Mouse (Mus musculus): ENCODE data around the gene Chid1. TPM values are rescaled to one million over a fixed set of nuclear protein-coding genes. Genes with fewer than 3 reads are reported as not detected.

The Chid1 gene
- polyA plus RNA-seq, 1 experiment from 2014 or later = 32.9 TPM

- no peak overlapping the region for H3K9ac ChIP-seq (ENCODE audit: low read length)
- 89% methylated on average over 4 of the region's 4 CpGs for WGBS
These were observed 15.4 kb downstream of the Chid1 start for GRCm38 (mm10) chr7:141524271-141524670.

GRCm38 (mm10) chr7:141523007-141523406, 16.6 kb downstream of the Chid1 start:
- DNase-seq (ENCODE audit: low spot score) = no peak
- 44% methylated on average over 4 of the region's 4 CpGs for WGBS
- no peak overlapping the region for H3K27ac ChIP-seq (ENCODE audit: low read depth, low read length)
- no peaks in the 10 kb centered on the region for H3K27me3 ChIP-seq (ENCODE audit: control insufficient read depth, insufficient read depth, low read length)
- no peak overlapping the region for H3K4me2 ChIP-seq (ENCODE audit: low read depth)
- no peaks in the 10 kb centered on the region for H3K36me3 ChIP-seq (ENCODE audit: control insufficient read depth, insufficient read depth, low read length)
- H3K4me3 ChIP-seq (ENCODE audit: low read depth, low read length) = no peak overlapping the region
- no peaks in the 10 kb centered on the region for H3K4me1 ChIP-seq (ENCODE audit: control insufficient read depth, insufficient read depth, low read length)
- no peak for ATAC-seq (ENCODE audit: insufficient read depth, low FRiP score, low TSS enrichment)
- no peaks in the 10 kb centered on the region for H3K9me3 ChIP-seq (ENCODE audit: control insufficient read depth, low read length)
- no peak overlapping the region for H3K9ac ChIP-seq (ENCODE audit: low read length)

More at GRCm38 (mm10) chr7:141524271-141524670, 15.4 kb downstream of the Chid1 start:
- H3K9me3 ChIP-seq (ENCODE audit: control insufficient read depth, low read length) = no peaks in the 10 kb centered on the region
- no peaks in the 10 kb centered on the region for H3K4me1 ChIP-seq (ENCODE audit: control insufficient read depth, insufficient read depth, low read length)
- DNase-seq (ENCODE audit: low spot score) (no peak), ATAC-seq (ENCODE audit: insufficient read depth, low FRiP score, low TSS enrichment) (no peak)
- H3K36me3 ChIP-seq (ENCODE audit: control insufficient read depth, insufficient read depth, low read length) = no peaks in the 10 kb centered on the region
- no peak overlapping the region for H3K27ac ChIP-seq (ENCODE audit: low read depth, low read length)
- no peak overlapping the region for H3K4me3 ChIP-seq (ENCODE audit: low read depth, low read length)
- H3K27me3 ChIP-seq (ENCODE audit: control insufficient read depth, insufficient read depth, low read length) = no peaks in the 10 kb centered on the region
- H3K4me2 ChIP-seq (ENCODE audit: low read depth) = no peak overlapping the region

GRCm38 (mm10) chr7:141519795-141520194, 19.9 kb downstream of the Chid1 start:
- Histone ChIP-seq H3K4me2 (ENCODE audit: low read depth) (no peak overlapping the region), H3K9me3 (ENCODE audit: control insufficient read depth, low read length) (no peaks in the 10 kb centered on the region), H3K4me3 (ENCODE audit: low read depth, low read length) (no peak overlapping the region), H3K27me3 (ENCODE audit: control insufficient read depth, insufficient read depth, low read length) (no peaks in the 10 kb centered on the region), H3K4me1 (ENCODE audit: control insufficient read depth, insufficient read depth, low read length) (no peaks in the 10 kb centered on the region), H3K36me3 (ENCODE audit: control insufficient read depth, insufficient read depth, low read length) (no peaks in the 10 kb centered on the region; the same call in 1 of the 2 replicates), H3K9ac (ENCODE audit: low read length) (no peak overlapping the region), H3K27ac (ENCODE audit: low read depth, low read length) (no peak overlapping the region)
- ATAC-seq (ENCODE audit: insufficient read depth, low FRiP score, low TSS enrichment) = no peak
- 73% methylated on average over 1 of the region's 1 CpGs for WGBS
- DNase-seq (ENCODE audit: low spot score) = no peak

- no peak overlapping the region for H3K27ac ChIP-seq (ENCODE audit: low read depth, low read length)
- no peak overlapping the region for H3K4me2 ChIP-seq (ENCODE audit: low read depth)
- no peak overlapping the region for H3K4me3 ChIP-seq (ENCODE audit: low read depth, low read length)
- WGBS = 84% methylated on average over 3 of the region's 3 CpGs
- H3K4me1 ChIP-seq (ENCODE audit: control insufficient read depth, insufficient read depth, low read length) = no peaks in the 10 kb centered on the region
- ATAC-seq (ENCODE audit: insufficient read depth, low FRiP score, low TSS enrichment) (no peak), DNase-seq (ENCODE audit: low spot score) (no peak)
- H3K36me3 ChIP-seq (ENCODE audit: control insufficient read depth, insufficient read depth, low read length) = no peaks in the 10 kb centered on the region; the same call in 1 of the 2 replicates
- no peaks in the 10 kb centered on the region for H3K9me3 ChIP-seq (ENCODE audit: control insufficient read depth, low read length)
- no peak overlapping the region for H3K9ac ChIP-seq (ENCODE audit: low read length)
- H3K27me3 ChIP-seq (ENCODE audit: control insufficient read depth, insufficient read depth, low read length) = no peaks in the 10 kb centered on the region
These were observed 20.7 kb downstream of the Chid1 start for GRCm38 (mm10) chr7:141518926-141519325.

- no peak overlapping the region for H3K4me3 ChIP-seq (ENCODE audit: low read depth, low read length)
- H3K4me2 ChIP-seq (ENCODE audit: low read depth) = no peak overlapping the region
- no peak overlapping the region for H3K27ac ChIP-seq (ENCODE audit: low read depth, low read length)
- no peaks in the 10 kb centered on the region; the same call in 1 of the 2 replicates for H3K36me3 ChIP-seq (ENCODE audit: control insufficient read depth, insufficient read depth, low read length)
- H3K27me3 ChIP-seq (ENCODE audit: control insufficient read depth, insufficient read depth, low read length) = no peaks in the 10 kb centered on the region
- H3K9me3 ChIP-seq (ENCODE audit: control insufficient read depth, low read length) = no peaks in the 10 kb centered on the region
- H3K4me1 ChIP-seq (ENCODE audit: control insufficient read depth, insufficient read depth, low read length) = no peaks in the 10 kb centered on the region
- DNase-seq (ENCODE audit: low spot score) (no peak), ATAC-seq (ENCODE audit: insufficient read depth, low FRiP score, low TSS enrichment) (no peak)
- 87% methylated on average over 5 of the region's 5 CpGs for WGBS
- H3K9ac ChIP-seq (ENCODE audit: low read length) = no peak overlapping the region
These were observed 21.4 kb downstream of the Chid1 start for GRCm38 (mm10) chr7:141518296-141518695.

- Histone ChIP-seq H3K9ac (ENCODE audit: low read length) (no peak overlapping the region), H3K4me1 (ENCODE audit: control insufficient read depth, insufficient read depth, low read length) (no peaks in the 10 kb centered on the region), H3K4me2 (ENCODE audit: low read depth) (no peak overlapping the region), H3K4me3 (ENCODE audit: low read depth, low read length) (no peak overlapping the region), H3K27ac (ENCODE audit: low read depth, low read length) (no peak overlapping the region), H3K9me3 (ENCODE audit: control insufficient read depth, low read length) (no peaks in the 10 kb centered on the region), H3K27me3 (ENCODE audit: control insufficient read depth, insufficient read depth, low read length) (no peaks in the 10 kb centered on the region), H3K36me3 (ENCODE audit: control insufficient read depth, insufficient read depth, low read length) (no peaks in the 10 kb centered on the region; the same call in 1 of the 2 replicates)
- 89% methylated on average over 4 of the region's 4 CpGs for WGBS
- no peak for DNase-seq (ENCODE audit: low spot score)
- no peak for ATAC-seq (ENCODE audit: insufficient read depth, low FRiP score, low TSS enrichment)
These were observed 22.0 kb downstream of the Chid1 start for GRCm38 (mm10) chr7:141517638-141518037.

- 72% methylated on average over 8 of the region's 8 CpGs for WGBS
- H3K9ac ChIP-seq (ENCODE audit: low read length) = no peak overlapping the region
- H3K4me3 ChIP-seq (ENCODE audit: low read depth, low read length) = no peak overlapping the region
- H3K27ac ChIP-seq (ENCODE audit: low read depth, low read length) = no peak overlapping the region
- DNase-seq (ENCODE audit: low spot score) (no peak), ATAC-seq (ENCODE audit: insufficient read depth, low FRiP score, low TSS enrichment) (no peak)
- H3K4me1 ChIP-seq (ENCODE audit: control insufficient read depth, insufficient read depth, low read length) = no peaks in the 10 kb centered on the region
- H3K9me3 ChIP-seq (ENCODE audit: control insufficient read depth, low read length) = no peaks in the 10 kb centered on the region
- no peaks in the 10 kb centered on the region for H3K27me3 ChIP-seq (ENCODE audit: control insufficient read depth, insufficient read depth, low read length)
- no peak overlapping the region for H3K4me2 ChIP-seq (ENCODE audit: low read depth)
- H3K36me3 ChIP-seq (ENCODE audit: control insufficient read depth, insufficient read depth, low read length) = no peaks in the 10 kb centered on the region
These were observed 28.9 kb downstream of the Chid1 start for GRCm38 (mm10) chr7:141510681-141511191.

- 85% methylated on average over 5 of the region's 5 CpGs for WGBS
- Histone ChIP-seq H3K9ac (ENCODE audit: low read length) (no peak overlapping the region), H3K4me2 (ENCODE audit: low read depth) (no peak overlapping the region), H3K36me3 (ENCODE audit: control insufficient read depth, insufficient read depth, low read length) (no peaks in the 10 kb centered on the region), H3K27me3 (ENCODE audit: control insufficient read depth, insufficient read depth, low read length) (no peaks in the 10 kb centered on the region), H3K27ac (ENCODE audit: low read depth, low read length) (no peak overlapping the region), H3K4me1 (ENCODE audit: control insufficient read depth, insufficient read depth, low read length) (no peaks in the 10 kb centered on the region), H3K4me3 (ENCODE audit: low read depth, low read length) (no peak overlapping the region), H3K9me3 (ENCODE audit: control insufficient read depth, low read length) (no peaks in the 10 kb centered on the region)
- ATAC-seq (ENCODE audit: insufficient read depth, low FRiP score, low TSS enrichment) (no peak), DNase-seq (ENCODE audit: low spot score) (no peak)
These were observed 29.5 kb downstream of the Chid1 start for GRCm38 (mm10) chr7:141510196-141510595.

- Histone ChIP-seq H3K4me2 (ENCODE audit: low read depth) (no peak overlapping the region), H3K4me3 (ENCODE audit: low read depth, low read length) (no peak overlapping the region), H3K36me3 (ENCODE audit: control insufficient read depth, insufficient read depth, low read length) (no peaks in the 10 kb centered on the region), H3K27ac (ENCODE audit: low read depth, low read length) (peak overlapping the region; percentile 31), H3K27me3 (ENCODE audit: control insufficient read depth, insufficient read depth, low read length) (no peaks in the 10 kb centered on the region), H3K9ac (ENCODE audit: low read length) (no peak overlapping the region; the same call in 1 of the 2 replicates), H3K4me1 (ENCODE audit: control insufficient read depth, insufficient read depth, low read length) (no peaks in the 10 kb centered on the region), H3K9me3 (ENCODE audit: control insufficient read depth, low read length) (no peaks in the 10 kb centered on the region)
- DNase-seq (ENCODE audit: low spot score) = no peak
- no peak; the same call in 1 of the 2 replicates for ATAC-seq (ENCODE audit: insufficient read depth, low FRiP score, low TSS enrichment)
These were observed 31.5 kb downstream of the Chid1 start for GRCm38 (mm10) chr7:141508160-141508559.
